In genomic region chr10:18545813-18546235, GRCm38 (mm10) we compare ENCODE assay signal across 8 mouse cellular contexts. TPM values are rescaled to one million over a fixed set of nuclear protein-coding genes. Genes with fewer than 3 reads are reported as not detected.
A peak's percentile ranks its signal among the peaks of the same experiment; 100 is the strongest.
DNase-seq lines count a peak whose midpoint lies in the region; ATAC-seq and TF ChIP-seq lines count a peak whose summit lies in the region.

Gene Hebp2 (minus strand): TSS chr10:18546076.

- no peaks in the 10 kb centered on the region for H3K36me3 ChIP-seq in ES-Bruce4 (ENCODE audit: control insufficient read depth, insufficient read depth, low read length, poor library complexity, severe bottlenecking)
- no peaks in the 10 kb centered on the region for H3K36me3 ChIP-seq in heart, embryonic 16.5 days (ENCODE audit: control insufficient read depth, insufficient read depth)
- H3K36me3 ChIP-seq in lung, postnatal 0 days (ENCODE audit: insufficient read depth, low read length) = no peaks in the 10 kb centered on the region

- peak within 1 kb of the TSS; percentile 80 for H3K9ac ChIP-seq in ES-Bruce4 (ENCODE audit: low read depth, poor library complexity, severe bottlenecking)
- peak within 1 kb of the TSS; percentile 80 for H3K9ac ChIP-seq in heart, embryonic 16.5 days (ENCODE audit: low read length)
- H3K9ac ChIP-seq in lung, postnatal 0 days (replicated peaks; ENCODE audit: low read depth) = peak within 1 kb of the TSS; percentile 43; the same call in 1 of the 2 replicates

- peak; percentile 82 for TF ChIP-seq CTCF in ES-Bruce4 (IDR thresholded peaks at IDR 0.05; ENCODE audit: low read depth, low read length)
- peak; percentile 74 for TF ChIP-seq CTCF in brain, embryonic 14.5 days (IDR thresholded peaks at IDR 0.05; ENCODE audit: borderline replicate concordance, extremely low read depth, insufficient read depth, insufficient read length)
- TF ChIP-seq CTCF in lung, postnatal 0 days (IDR thresholded peaks at IDR 0.05) = peak; percentile 81

- ATAC-seq in erythroid progenitor cell, adult 5-6 weeks (replicated peaks; ENCODE audit: low FRiP score, poor library complexity, severe bottlenecking) = 0 out of 2 replicates have a peak, but pooled peaks have one; percentile 14
- ATAC-seq in heart, embryonic 16.5 days (replicated peaks; ENCODE audit: extremely low read depth, insufficient read depth, low FRiP score) = peak; percentile 79
- peak; percentile 87 for ATAC-seq in lung, postnatal 0 days

- TF ChIP-seq POLR2A in ES-Bruce4 (IDR thresholded peaks at IDR 0.05; ENCODE audit: insufficient read depth, low read length) = no peak
- TF ChIP-seq POLR2A in brain, embryonic 14.5 days (IDR thresholded peaks at IDR 0.05; ENCODE audit: borderline replicate concordance, extremely low read depth, insufficient read depth, insufficient read length, poor library complexity, severe bottlenecking) = no peak

- no peak within 1 kb of the TSS for H3K27ac ChIP-seq in ES-Bruce4 (ENCODE audit: insufficient read depth, low read length)
- H3K27ac ChIP-seq in heart, embryonic 16.5 days (ENCODE audit: low read length) = no peak within 1 kb of the TSS
- H3K27ac ChIP-seq in lung, postnatal 0 days (ENCODE audit: low read length) = no peak within 1 kb of the TSS

- no peaks in the 10 kb centered on the region for H3K4me1 ChIP-seq in ES-Bruce4 (ENCODE audit: control insufficient read depth, insufficient read depth, low read length)
- peaks cover 5% of the 10 kb centered on the region; the same call in 1 of the 2 replicates for H3K4me1 ChIP-seq in heart, embryonic 16.5 days (ENCODE audit: control insufficient read depth, insufficient read depth, low read length)
- H3K4me1 ChIP-seq in lung, postnatal 0 days (ENCODE audit: insufficient read depth, low read depth, low read length) = no peaks in the 10 kb centered on the region

- under 1% methylated on average over 22 of the region's 22 CpGs for WGBS in heart, embryonic 16.5 days
- 1% methylated on average over 11 of the region's 22 CpGs for WGBS in lung, postnatal 0 days

- H3K9me3 ChIP-seq in ES-Bruce4 (replicated peaks; ENCODE audit: control insufficient read depth, insufficient read depth, low read length, poor library complexity, severe bottlenecking) = no peaks in the 10 kb centered on the region
- H3K9me3 ChIP-seq in heart, embryonic 16.5 days (replicated peaks; ENCODE audit: control insufficient read depth, low read length) = no peaks in the 10 kb centered on the region
- no peaks in the 10 kb centered on the region for H3K9me3 ChIP-seq in lung, postnatal 0 days (ENCODE audit: low read length)

- H3K4me2 ChIP-seq in heart, embryonic 16.5 days (ENCODE audit: low read depth, low read length) = peak within 1 kb of the TSS; percentile 78
- peak within 1 kb of the TSS; percentile 97 for H3K4me2 ChIP-seq in lung, postnatal 0 days (replicated peaks; ENCODE audit: low read depth, low read length)

- no peaks in the 10 kb centered on the region for H3K27me3 ChIP-seq in ES-Bruce4 (ENCODE audit: control insufficient read depth, insufficient read depth, low read length, poor library complexity, severe bottlenecking)
- no peaks in the 10 kb centered on the region for H3K27me3 ChIP-seq in heart, embryonic 16.5 days (ENCODE audit: control insufficient read depth, insufficient read depth, low read length)
- H3K27me3 ChIP-seq in lung, postnatal 0 days (replicated peaks; ENCODE audit: insufficient read depth, low read length) = no peaks in the 10 kb centered on the region

- peak; percentile 87 for DNase-seq in brain, embryonic 14.5 days (ENCODE audit: low read depth)
- DNase-seq in kidney, postnatal 25 days = peak; percentile 65 to 79
- DNase-seq in lung, postnatal 0 days (ENCODE audit: low spot score) = peak; percentile 75
- peak; percentile 44 for DNase-seq in ovary, adult 18-20 months (ENCODE audit: low spot score)
- DNase-seq in urinary bladder, adult 2 months (ENCODE audit: low spot score) = peak; percentile 59

- H3K4me3 ChIP-seq in ES-Bruce4 (ENCODE audit: low read depth, low read length) = peak within 1 kb of the TSS; percentile 57
- peak within 1 kb of the TSS; percentile 65 for H3K4me3 ChIP-seq in heart, embryonic 16.5 days (ENCODE audit: low read length)
- H3K4me3 ChIP-seq in lung, postnatal 0 days (ENCODE audit: low read depth, low read length) = peak within 1 kb of the TSS; percentile 54

- TF ChIP-seq EP300 in ES-Bruce4 (IDR thresholded peaks at IDR 0.05; ENCODE audit: insufficient read depth, low read depth, low read length) = 0 out of 2 replicates have a peak, but pooled peaks have one; percentile 56
- no peak for TF ChIP-seq EP300 in lung, postnatal 0 days (IDR thresholded peaks at IDR 0.05)

RNA-seq across cellular contexts. Expression of gene Hebp2, which starts in this region (rescaled TPM):
- polyA plus RNA-seq in ES-Bruce4 (2011; ENCODE audit: insufficient read depth, insufficient read length, low read depth, missing spikeins) = 14.3 and 21.1 TPM in 2 replicates
- polyA plus RNA-seq in brain, embryonic 14.5 days (2012; rRNA removed) = 3.0 and 4.4 TPM in 2 replicates
- not detected in 2 replicates for total RNA-seq in erythroid progenitor cell, adult 5-6 weeks (2015; ENCODE audit: low replicate concordance)
- not detected in 2 replicates for total RNA-seq in erythroid progenitor cell, adult 5-6 weeks (2017; ENCODE audit: low replicate concordance)
- polyA plus RNA-seq in heart, embryonic 16.5 days (2015; fragmentation: Nextera tagmentation; extraction: Ambion mirVana) = 11.9 and 12.8 TPM in 2 replicates
- polyA plus RNA-seq in lung, postnatal 0 days (2015; fragmentation: Nextera tagmentation; extraction: Ambion mirVana) = 2.7 and 3.4 TPM in 2 replicates
- polyA plus RNA-seq in urinary bladder, adult 2 months (2012; rRNA removed) = 24.7 and 26.9 TPM in 2 replicates

Comparison
In these comparisons a context has a peak if more than half of its experiments do, and no peak if none do; other contexts are left out.
1. Peak in ATAC-seq in erythroid progenitor cell, adult 5-6 weeks; RNA of the gene not detected or under 1 TPM.
2. ATAC-seq: peak in every context shown above with its lines; median percentile 87 in lung, postnatal 0 days; 79 in heart, embryonic 16.5 days; 14 in erythroid progenitor cell, adult 5-6 weeks.